Mouse (Mus musculus) layer of hippocampus, postnatal 10 days (tissue): Measurements from ENCODE around the gene Uxs1. TPM values are rescaled to one million over a fixed set of nuclear protein-coding genes. Genes with fewer than 3 reads are reported as not detected.

Experiments
- DNase-seq, 2 experiments: peaks; one replicate each; pipeline ENCODE4 v3.0.0; 2021; ENCODE audit warnings: low spot score in 2 of 2
- total RNA-seq, 2 experiments: library from RNA; stranded (reverse); gene quantifications; 2 replicates each; pipeline ENCODE4 v1.2.3; 2021

Gene Uxs1
- total RNA-seq, 2 experiments from 2014 or later: 29.0 to 31.0 TPM

DNA sequence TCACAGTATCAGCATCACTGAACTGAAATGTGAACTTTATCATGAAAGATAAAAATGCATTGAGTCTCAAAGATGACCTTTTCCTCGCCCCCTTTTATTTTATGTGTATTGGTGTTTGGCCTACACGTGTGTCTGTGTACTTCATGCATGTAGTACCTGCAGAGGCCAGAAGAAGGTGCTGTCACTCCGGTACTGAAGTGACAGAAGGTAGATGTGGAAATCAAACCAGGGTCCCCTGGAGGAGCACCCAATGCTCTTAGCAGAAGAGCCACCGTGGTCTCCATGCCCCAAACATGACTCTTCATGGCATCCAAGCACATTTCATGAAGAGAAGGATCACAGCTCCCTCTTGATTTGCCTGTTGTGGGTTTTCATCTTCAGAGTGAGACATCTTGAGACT is 95.5 kb downstream of the Uxs1 start:
- no peak for DNase-seq

DNA sequence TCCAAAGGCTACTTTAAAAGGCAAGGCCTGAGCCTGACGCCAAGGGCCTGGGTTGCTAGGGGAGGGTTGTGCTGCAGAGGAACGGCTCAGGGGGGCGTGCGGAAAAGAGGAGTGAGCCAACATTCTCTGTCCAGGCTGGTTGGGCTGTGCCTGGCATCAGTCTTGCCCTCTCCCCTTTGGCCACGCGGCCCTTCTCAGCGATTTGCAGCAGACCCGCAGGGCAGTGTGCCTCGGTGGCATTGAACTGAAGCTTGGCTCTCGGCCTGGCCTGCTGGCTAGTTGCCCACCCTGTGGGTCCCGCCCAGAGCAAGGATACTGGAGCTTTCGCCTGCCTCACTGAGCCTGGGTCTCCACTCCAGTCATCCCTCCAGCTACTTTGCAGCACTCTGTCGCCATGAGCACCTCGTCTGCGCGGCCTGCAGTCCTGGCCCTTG is 97.1 kb downstream of the Uxs1 start, which contains the start of gene 1500015O10Rik:
Gene 1500015O10Rik, plus strand, starts transcription at position 112 of the 434 bp plus-strand sequence.
- peak; percentile 83 to 90 for DNase-seq

DNA sequence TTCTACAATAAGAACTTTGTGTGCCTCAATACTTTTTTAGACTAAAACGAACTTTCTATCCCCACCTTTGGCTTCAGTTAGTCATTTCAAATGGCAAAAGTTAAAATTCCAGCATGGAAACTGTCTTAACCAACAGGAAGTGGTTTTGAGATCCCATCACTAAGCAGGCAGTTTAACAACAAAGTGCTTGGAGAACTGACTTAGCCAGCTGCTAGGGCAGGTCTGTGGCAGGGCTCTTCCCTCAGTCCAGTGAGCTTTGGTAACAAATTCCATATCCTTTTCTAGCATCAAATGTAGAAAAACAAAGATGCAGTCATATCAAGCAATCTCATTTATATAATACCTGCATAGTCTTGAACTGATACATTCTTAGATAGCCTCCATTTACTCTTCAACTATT is 105.1 kb downstream of the Uxs1 start:
- DNase-seq: no peak

DNA sequence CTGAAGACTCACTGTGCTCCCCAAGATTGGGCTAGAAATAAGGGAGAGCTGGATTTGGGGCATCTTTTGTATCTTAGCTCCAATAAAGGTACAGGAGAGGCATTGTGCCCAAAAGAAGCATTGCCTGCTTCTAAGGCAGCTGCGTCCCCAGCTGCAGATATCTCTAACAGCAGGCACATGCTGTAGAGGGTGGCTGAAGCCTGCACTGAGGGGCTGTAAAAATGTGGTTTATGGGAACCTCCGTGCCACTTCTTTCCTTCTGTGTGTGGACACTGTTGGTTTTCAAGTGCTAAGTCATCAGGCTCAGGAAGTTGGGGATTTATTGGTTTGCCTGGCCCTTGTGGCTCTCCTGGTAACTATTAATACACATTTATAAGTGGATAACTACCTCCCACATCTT is 108.8 kb downstream of the Uxs1 start:
- no peak for DNase-seq

DNA sequence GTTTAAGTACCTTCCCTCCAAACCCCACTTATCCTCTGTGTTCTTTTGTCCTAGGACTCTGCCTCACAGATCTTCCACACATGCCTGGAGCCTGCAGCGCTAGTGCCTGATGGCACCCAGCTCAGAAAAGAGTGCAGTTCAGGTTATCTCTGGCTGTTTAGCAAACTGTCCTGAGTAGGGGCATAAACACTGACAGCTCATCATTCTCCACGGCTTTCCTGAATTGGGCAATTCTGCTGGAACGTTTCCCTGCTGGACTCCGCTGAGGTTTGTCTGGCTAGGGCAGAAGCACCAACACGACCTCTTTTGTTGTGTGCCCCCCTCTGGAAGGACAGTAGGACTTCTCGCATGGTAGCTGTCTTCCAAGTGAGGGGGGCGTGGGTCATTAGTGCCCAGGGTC is 109.6 kb downstream of the Uxs1 start:
- no peak for DNase-seq

DNA sequence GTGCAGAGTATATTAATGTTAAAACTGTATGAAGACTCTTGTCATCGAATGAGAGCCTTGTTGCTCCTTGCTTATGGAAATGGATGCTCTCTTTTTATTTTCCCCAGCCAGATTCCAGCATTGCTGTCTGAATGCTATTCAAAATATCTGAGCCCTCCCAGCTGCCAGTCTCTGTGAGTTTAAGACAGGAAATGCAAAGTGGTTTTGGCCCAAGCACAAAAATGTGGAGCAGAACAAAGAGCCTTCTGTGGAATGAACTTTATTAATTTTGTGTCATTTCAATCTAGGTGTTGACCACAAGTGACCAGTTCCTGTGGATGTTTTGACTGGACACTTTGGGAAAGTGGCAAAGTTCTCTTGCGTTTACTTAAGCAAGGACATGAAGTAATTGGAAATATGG is 112.8 kb downstream of the Uxs1 start:
- no peak for DNase-seq

DNA sequence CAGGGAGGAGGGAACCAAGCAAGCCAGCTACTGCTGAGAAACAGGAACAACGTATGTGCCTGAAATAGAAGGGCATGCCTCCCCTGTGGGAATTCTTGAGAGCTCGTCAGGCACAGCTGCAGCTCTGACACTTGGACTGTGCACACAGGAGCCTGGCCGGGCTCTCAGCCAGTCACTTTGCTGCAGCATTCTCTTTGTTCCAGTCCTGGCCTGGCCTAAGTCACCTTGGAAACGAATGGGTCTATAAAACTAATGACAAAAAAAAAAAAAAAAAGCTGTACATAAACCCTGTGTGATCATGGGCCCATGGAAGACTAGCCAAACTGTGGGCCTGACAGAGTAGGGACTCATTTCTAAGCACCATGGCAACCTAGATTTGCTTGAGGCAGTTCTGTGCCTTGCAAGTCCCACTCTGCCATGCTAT is 129.0 kb downstream of the Uxs1 start:
- DNase-seq: peak; percentile 13 to 28

Other genes with a start within 250 kb of the Uxs1 start
- gene 1500015O10Rik, start 97.2 kb downstream of the Uxs1 start, total RNA-seq: 10 to 100 TPM in 1 of 2 experiments, 1 to 10 TPM in 1; 3.3 to 16.2 TPM
- 10 to 100 TPM; 55.9 to 59.9 TPM for gene Tpp2, start 105.8 kb upstream of the Uxs1 start, total RNA-seq
- under 1 TPM; 0.49 to 0.50 TPM for gene Mettl21c, start 192.2 kb upstream of the Uxs1 start, total RNA-seq
- gene Gm8251, start 234.1 kb upstream of the Uxs1 start, total RNA-seq: not detected